Mouse (Mus musculus) activated CD4-positive, CD25-positive, alpha-beta regulatory T cell, adult 4 months (primary cell): ENCODE measurements around the gene Dlg1. TPM values are rescaled to one million over a fixed set of nuclear protein-coding genes. Genes with fewer than 3 reads are reported as not detected.

Experiments used
- ATAC-seq: one replicate; pipeline ENCODE4 v1.8.0; 2017
- polyA plus RNA-seq, 2 experiments: library from polyadenylated mRNA; unstranded; fragments of 100-300 nt; shearing (Covaris generic); gene quantifications; one replicate each; pipeline ENCODE4 v1.2.1; 2017

The Dlg1 gene
- polyA plus RNA-seq, 2 experiments from 2014 or later = 20.6 to 29.1 TPM

GRCm38 (mm10) chr16:31740271-31740670, 77.0 kb downstream of the Dlg1 start:
- no peak for ATAC-seq

DNA sequence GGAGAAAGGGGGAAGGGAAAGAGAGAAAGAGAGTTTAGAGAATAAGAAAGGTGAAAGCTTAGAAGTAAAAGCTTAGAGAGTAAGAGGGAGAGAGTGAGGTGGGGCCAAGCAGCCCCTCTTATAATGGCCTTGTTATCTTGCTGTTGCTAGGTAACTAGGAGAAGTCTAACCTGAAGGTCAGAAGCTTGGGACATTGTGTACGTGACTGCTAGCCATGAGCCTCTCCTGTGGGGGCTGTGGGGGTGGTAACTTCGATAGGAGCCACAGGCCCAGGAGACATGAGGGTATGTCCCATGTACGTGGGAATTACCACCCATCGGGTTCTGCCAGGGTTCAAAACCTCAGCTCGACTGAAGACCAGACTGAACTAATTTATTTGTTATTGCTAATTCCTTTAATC, 77.5 kb downstream of the Dlg1 start:
- ATAC-seq = no peak

- no peak for ATAC-seq
Observed at GRCm38 (mm10) chr16:31750526-31750925, 87.3 kb downstream of the Dlg1 start.

DNA sequence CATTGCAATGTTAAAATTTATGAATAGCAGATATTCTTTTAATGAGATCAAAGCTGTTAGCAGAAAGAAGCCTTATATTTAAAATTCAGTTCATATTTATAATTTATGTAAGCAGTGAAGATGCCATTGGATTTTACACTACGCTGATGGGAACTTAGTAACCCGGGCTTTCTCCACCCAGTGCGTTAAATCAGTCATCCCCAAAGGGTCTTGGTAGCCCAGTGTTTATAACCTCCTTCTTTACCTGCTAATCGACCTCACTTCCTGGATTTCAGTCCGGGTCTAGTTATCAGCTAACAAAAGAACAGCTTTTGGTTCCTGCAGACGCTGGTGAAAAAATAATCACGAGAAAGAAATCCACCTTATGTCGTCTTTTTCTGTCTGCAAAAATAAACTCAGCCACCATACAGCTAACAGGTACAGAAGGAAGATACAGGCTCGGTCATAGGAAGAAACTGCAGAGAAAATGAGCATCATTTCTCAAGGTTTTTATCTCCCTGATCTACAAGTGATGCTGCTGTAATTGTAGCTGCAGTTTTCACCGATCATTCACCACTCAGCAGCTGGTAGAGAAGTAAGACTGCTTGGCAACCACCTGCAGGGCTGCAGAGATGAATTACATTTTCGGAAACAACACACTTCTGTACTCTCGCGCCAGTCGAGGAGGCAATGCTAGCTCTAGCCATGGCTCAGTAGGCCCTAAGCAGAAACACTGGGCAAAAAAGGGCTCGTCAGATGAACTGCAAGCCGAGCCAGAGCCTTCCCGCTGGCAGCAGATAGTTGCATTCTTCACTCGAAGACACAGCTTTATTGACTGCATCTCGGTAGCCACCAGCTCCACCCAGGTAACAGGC, 91.2 kb downstream of the Dlg1 start:
- no peak for ATAC-seq

DNA sequence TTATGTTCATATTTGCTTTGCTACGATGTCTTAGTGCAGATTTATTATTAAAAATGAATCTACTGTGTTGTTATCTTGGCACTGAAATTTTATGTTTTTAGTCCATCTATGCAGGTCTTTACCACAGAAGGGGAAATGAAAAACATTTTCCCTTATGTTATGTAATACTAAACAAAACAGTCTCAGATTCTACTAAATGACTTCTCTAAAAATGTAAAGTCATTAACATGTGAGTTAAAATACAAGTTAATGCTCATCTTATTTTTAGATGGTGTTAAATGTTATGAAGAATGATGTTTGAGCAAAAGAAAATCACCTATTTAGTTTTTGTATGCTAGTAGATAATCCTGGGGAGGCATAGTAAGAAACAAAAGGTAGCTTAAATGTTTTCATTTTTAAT, 91.8 kb downstream of the Dlg1 start:
- ATAC-seq = no peak

- ATAC-seq = no peak
Observed at GRCm38 (mm10) chr16:31756436-31756835, 93.2 kb downstream of the Dlg1 start.

GRCm38 (mm10) chr16:31757606-31758005, 94.4 kb downstream of the Dlg1 start:
- ATAC-seq = no peak

DNA sequence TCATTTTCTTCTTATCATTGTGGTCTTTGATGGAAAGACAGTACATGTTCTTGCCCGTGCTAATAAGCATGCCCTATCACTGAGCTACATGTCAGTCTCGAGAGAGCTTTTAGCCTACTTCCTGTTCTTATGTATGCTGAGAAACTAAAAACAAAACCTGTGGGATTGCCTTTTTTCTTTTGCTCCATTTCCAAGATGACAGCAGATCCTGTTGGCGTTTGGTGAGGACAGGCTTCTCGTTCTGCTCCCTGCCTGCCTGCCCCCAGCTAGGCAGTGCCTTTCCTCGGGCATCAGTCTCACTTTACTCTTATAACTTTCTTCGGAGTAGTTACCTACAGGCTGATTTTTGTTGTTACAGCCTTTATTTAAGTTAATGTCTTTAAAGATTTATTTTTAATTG, 96.2 kb downstream of the Dlg1 start:
- ATAC-seq = no peak

DNA sequence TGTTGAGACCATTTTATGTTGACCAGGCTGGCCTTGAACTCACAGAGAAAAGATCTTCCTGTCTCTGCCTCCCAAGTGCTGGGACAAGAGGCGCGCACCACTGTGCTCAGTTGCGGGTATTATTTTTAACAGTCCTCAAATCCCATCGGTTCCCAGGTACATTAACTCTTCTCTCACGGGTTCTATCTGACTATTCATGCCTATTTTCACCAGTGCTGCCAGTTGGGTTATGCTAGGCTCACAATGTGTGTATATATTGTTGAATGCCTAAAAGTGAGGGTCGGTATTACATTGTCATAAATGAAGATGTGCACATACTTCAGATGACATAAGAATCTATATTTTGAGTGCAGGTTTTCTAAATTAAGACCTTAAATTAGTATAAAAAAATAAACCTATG, 103.1 kb downstream of the Dlg1 start:
- ATAC-seq = no peak

GRCm38 (mm10) chr16:31766715-31767114, 103.5 kb downstream of the Dlg1 start:
- no peak for ATAC-seq

GRCm38 (mm10) chr16:31775924-31776323, 112.7 kb downstream of the Dlg1 start:
- no peak for ATAC-seq

DNA sequence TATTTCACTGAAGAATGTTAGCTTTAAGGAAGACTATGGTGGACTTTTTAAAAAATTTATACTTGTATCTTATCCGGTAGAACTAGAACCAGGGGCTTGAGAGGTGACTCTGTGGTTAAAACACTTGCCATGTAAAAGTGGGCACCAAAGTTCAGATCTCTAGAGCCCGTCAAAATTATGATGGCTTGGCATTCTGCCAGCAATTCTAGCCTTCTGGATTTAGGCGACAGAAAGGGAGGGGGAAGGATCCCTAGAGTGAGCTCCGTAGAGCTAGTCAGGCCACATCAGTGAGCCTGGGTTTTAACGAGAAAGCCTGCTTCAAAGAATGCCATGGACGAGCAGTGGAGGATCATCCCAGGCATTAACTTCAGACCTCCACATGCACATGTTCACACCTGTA, 117.8 kb downstream of the Dlg1 start:
- ATAC-seq = no peak

DNA sequence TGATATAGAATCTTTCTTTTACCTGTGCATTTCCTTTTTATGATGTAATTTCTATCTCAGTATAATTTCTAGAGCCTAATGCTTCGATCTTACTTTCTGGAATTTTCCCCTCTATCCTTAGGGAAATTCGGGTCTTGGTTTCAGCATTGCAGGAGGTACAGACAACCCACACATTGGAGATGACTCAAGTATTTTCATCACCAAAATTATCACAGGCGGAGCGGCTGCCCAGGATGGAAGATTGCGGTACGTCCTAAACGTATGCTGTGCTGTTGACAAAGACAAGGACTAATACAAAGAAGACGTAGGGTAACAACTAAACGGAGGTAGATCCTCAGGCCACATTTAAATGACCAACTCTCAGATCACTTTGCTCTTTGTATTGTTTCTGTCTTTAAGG, 126.8 kb downstream of the Dlg1 start:
- ATAC-seq = no peak

- no peak for ATAC-seq
Observed at GRCm38 (mm10) chr16:31803644-31804043, 140.4 kb downstream of the Dlg1 start.

GRCm38 (mm10) chr16:31826049-31826448, 162.8 kb downstream of the Dlg1 start:
- ATAC-seq = no peak

DNA sequence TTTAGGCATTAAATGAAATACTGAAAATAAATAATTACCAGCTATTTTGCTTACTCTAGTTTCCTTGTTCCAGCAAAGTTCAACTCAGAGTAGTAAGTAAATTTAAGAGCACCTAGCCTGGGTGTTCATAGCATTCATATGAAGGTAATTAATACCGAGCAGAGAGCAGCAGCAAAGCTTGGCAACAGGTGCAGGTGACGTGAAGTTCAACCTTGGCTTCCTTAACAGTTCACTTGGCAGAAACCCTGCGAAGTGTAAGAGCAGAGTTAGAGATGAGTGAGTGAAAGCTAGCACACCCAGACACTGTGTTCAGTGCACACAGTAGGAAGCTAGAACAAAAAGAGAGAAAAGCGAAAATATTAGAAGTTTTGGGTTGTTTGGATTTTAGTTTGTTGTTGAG, 167.5 kb downstream of the Dlg1 start:
- no peak for ATAC-seq

GRCm38 (mm10) chr16:31832630-31833422, 169.6 kb downstream of the Dlg1 start:
- no peak for ATAC-seq

DNA sequence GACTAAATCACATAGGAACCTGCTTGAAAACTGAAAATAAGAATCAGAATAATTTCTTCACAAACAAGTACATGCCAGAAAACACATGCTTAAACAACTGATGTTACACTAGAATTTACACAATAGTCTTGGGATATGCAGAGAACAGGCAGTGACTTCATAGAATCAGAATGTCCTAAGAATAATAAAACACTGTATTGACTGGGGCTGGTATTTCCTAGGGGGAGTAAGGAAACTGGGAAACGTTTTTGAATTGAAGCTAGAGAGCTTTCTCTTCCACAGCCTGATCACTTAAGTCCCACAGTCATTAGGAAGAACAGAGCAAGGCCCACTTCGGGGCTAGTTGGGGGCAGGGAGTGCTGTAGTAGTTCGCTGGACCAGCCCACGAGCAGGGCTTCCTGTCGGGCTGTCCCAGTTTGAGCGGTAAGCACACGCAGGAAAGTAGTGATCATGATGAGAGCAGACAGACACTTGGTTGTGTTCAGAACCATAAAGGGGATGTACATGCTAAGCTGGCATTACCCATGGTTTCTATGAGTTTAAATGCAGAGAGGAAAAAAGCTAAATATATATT, 170.9 kb downstream of the Dlg1 start:
- no peak for ATAC-seq

- no peak for ATAC-seq
Observed at GRCm38 (mm10) chr16:31834662-31835318, 171.5 kb downstream of the Dlg1 start.

DNA sequence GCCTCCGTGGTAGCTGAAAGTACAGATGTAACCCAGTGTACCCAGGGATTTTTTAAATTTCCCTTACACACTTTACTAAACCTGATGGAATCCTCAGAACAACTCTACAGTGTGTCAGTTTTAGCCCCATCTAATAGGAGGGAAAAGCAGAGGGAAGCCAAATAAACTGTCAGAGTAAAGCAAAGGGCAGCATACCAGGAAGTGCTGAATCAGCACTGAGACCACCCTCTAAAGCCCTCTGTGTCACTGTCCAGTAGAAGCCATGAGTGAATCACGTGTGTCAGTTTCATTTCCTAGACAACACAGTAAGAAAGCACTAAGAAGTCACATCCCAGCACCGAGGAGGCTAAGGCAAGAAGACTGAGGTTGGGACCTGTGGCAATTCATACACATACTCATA, 174.1 kb downstream of the Dlg1 start:
- no peak for ATAC-seq

DNA sequence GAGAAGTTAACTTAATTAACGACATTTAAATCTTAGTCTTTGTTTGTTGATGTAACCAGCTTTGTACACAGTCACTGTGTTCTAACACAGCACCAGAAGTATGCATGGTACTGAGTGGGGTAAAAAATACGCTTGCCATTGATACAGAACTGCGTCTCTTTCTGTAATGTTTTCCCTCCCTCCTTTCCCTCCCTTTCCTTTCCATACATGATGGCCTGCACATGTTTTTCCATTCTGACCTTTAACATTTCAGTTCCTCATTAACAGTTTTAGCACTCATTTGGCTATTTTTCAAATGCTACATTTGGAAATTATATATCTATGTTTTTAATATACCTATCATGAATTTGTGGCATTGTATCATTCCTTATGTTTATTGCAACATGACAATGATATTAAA, 181.0 kb downstream of the Dlg1 start:
- no peak for ATAC-seq

- no peak for ATAC-seq
Observed at GRCm38 (mm10) chr16:31846763-31847162, 183.5 kb downstream of the Dlg1 start.

DNA sequence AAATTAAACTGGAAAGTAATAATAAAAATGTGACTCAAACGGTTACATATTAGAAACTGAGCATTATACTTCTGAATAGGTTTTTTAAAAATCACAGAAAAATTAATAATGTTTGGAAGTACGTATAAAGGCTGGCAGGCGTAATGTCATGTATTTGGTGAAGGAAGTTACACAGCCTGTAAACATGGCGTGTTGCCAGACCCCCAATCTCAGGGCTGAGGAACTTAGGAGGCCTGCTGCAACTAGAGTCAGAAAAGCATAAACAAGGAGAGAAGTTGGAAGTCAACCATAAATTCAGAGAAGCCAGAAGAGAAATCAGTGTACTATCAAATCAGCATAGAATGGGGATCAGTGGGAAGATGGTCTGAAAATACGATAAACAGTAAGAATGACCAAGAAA, 200.7 kb downstream of the Dlg1 start:
- no peak for ATAC-seq
